Mouse (Mus musculus): ENCODE data around the gene Rab36. TPM values are rescaled to one million over a fixed set of nuclear protein-coding genes. Genes with fewer than 3 reads are reported as not detected.

Rab36 gene
- polyA plus RNA-seq, 1 experiment from 2014 or later = 3.4 TPM

DNA sequence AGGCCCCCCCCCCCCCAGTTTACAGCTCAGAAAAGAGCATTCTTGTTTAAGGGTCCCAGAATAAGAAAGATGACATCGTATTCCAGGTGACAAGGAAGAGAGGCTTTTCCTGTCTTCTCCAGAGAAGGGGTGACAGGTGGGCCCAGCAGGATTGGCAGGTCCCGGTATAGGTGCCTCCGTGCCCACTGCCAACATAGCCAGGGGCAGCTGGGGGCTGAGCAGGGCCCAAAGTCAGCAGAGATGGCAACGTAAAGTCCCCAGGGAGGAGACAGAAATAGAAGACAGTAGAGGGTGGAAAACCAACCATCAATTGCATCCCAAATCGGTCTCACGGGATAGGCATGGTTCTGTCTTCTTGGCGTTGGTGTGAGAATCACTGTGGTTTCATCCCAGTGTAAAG, 11.9 kb downstream of the Rab36 start:
- Histone ChIP-seq H3K9ac (no peak overlapping the region), H3K36me3 (no peaks in the 10 kb centered on the region), H3K27me3 (replicated peaks) (peaks cover 15% of the 10 kb centered on the region), H3K4me2 (no peak overlapping the region), H3K27ac (no peak overlapping the region), H3K4me1 (peaks cover 25% of the 10 kb centered on the region), H3K9me3 (replicated peaks) (no peaks in the 10 kb centered on the region), H3K4me3 (no peak overlapping the region)
- no peak for ATAC-seq
- 79% methylated on average over 7 of the region's 7 CpGs for WGBS (ENCODE audit: insufficient replicate concordance)

DNA sequence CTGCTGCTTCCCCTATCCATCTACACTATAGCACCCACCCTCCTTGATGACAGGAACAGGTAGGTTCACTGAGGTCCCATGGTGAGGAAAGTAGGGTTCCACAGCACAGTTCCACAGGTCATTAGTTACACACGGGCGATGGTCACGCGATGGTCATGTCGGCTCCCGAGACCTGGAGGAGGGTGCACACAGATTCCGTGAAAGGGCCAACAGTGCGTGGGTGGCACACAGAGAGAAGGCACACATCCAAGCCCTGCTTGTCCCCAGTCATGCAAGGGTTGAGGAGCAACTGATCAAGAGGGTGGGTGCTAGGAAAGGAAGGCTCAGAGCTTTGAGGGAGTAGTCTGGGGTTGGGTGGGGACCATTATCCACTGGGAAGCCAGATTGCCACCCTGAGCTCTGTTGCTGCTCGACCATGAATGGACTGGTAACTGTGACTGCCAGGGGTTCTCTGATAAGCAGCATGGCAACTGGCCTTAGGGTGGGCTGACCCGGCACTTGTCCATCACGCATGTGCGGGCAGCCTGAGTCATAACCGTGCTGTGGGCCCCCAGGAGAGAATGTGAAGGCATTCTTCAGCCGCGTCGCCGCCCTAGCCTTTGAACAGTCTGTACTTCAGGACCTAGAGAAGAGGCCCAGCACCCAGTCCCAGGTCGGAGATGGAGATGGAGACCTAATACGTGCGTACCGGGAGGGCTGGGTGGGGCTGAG, 14.7 kb downstream of the Rab36 start:
- no peak overlapping the region for H3K9ac ChIP-seq
- H3K4me3 ChIP-seq = no peak overlapping the region
- no peaks in the 10 kb centered on the region for H3K36me3 ChIP-seq
- H3K4me1 ChIP-seq = peaks cover 28% of the 10 kb centered on the region
- H3K27me3 ChIP-seq (replicated peaks) = peaks cover 15% of the 10 kb centered on the region
- no peak overlapping the region for H3K4me2 ChIP-seq
- ATAC-seq = no peak
- H3K9me3 ChIP-seq (replicated peaks) = no peaks in the 10 kb centered on the region
- WGBS (ENCODE audit: insufficient replicate concordance) = 85% methylated on average over 21 of the region's 21 CpGs
- H3K27ac ChIP-seq = no peak overlapping the region

DNA sequence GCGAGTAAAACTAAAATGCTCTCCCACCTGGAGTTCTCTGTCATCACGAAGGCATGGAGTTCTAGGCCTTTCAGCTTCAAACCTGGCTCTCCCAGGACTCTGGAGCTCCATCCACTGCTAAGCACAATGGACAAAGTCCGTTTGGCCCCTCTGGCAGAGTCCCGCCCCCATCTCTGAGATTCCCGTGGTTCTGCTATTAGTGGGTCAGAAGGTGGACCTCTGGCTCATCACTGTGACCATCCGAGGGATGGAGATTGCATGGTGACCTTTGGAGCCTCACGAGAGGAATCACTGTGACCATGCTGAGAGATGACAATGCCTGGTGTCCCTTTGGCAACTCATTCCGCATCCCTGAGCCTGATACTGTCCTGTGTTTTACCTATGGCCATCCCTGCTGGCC, 16.0 kb downstream of the Rab36 start:
- H3K4me1 ChIP-seq = peaks cover 40% of the 10 kb centered on the region
- H3K9ac ChIP-seq = no peak overlapping the region
- WGBS (ENCODE audit: insufficient replicate concordance) = 57% methylated on average over 8 of the region's 8 CpGs
- no peaks in the 10 kb centered on the region for H3K36me3 ChIP-seq
- no peak overlapping the region for H3K27ac ChIP-seq
- H3K4me2 ChIP-seq = no peak overlapping the region
- no peak for ATAC-seq
- H3K9me3 ChIP-seq (replicated peaks) = no peaks in the 10 kb centered on the region
- peaks cover 15% of the 10 kb centered on the region for H3K27me3 ChIP-seq (replicated peaks)
- H3K4me3 ChIP-seq = no peak overlapping the region

DNA sequence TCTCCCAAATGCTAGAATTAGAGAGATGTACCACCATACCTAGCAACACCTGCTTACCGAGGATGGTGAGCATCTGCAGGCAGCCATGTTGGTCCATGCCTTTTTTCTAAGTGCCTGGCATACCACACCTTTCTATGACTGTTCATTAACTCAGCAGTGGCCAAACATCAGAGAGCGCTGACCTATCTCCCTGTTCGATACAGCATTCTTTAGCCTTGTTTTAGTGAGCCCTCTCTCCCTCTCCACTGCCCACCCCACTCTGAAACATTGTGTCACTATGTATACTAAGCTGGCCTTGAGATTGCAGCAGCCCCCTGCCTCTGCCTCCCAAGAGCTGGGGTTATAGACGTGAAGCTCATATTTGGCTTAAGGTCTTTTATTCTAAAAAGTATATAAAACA, 16.8 kb downstream of the Rab36 start:
- ATAC-seq = peak; percentile 37; the same call in 1 of the 2 replicates
- Histone ChIP-seq H3K36me3 (no peaks in the 10 kb centered on the region), H3K4me3 (no peak overlapping the region), H3K4me1 (peaks cover 40% of the 10 kb centered on the region), H3K9me3 (replicated peaks) (no peaks in the 10 kb centered on the region), H3K27me3 (replicated peaks) (peaks cover 18% of the 10 kb centered on the region), H3K9ac (no peak overlapping the region), H3K27ac (no peak overlapping the region; the same call in 1 of the 2 replicates), H3K4me2 (no peak overlapping the region)
- 64% methylated on average over 4 of the region's 4 CpGs for WGBS (ENCODE audit: insufficient replicate concordance)

DNA sequence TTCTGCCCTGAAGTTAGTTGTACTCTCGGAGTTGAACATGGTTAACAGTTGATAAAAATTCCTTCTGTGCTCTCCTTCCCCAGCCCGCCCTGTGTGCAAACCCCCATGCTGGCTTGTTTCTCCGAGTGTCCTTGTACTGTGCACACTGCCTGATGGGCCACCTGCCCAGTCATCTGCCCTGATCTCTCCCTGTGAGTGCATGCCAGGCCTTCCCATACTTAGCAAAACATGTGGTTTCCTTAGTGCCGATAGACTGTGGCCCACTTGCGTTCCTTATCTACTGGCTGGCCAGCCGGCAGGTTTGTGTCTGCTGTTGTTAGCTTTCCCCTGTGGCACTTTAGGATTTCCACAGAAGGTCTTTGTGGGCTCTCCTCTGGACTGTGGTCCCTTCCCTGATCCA, 17.3 kb downstream of the Rab36 start:
- peaks cover 19% of the 10 kb centered on the region for H3K27me3 ChIP-seq (replicated peaks)
- H3K4me1 ChIP-seq = peaks cover 45% of the 10 kb centered on the region
- no peaks in the 10 kb centered on the region for H3K36me3 ChIP-seq
- H3K4me2 ChIP-seq = no peak overlapping the region
- WGBS (ENCODE audit: insufficient replicate concordance) = 18% methylated on average over 6 of the region's 6 CpGs
- H3K4me3 ChIP-seq = no peak overlapping the region
- H3K27ac ChIP-seq = no peak overlapping the region
- ATAC-seq = no peak
- H3K9ac ChIP-seq = no peak overlapping the region
- H3K9me3 ChIP-seq (replicated peaks) = no peaks in the 10 kb centered on the region

DNA sequence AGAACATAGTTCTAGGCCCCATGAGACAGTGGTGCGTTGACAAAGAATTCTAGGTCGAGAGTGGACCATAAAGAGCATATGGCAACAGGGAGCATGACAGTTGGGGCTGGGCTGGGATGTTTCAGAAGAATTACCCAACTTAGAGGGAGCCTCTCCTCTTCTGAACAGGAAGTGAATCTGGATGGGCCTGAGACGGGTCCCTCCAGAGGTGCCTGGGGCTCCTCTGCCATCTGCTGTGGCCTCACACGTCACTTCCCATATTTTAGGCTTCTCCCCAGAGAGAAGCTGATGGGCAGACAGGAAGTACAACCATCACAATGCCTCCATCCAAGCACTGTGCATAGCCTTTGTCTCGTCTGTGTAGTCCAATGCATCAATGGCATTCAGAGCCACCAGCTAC, 18.8 kb downstream of the Rab36 start:
- Histone ChIP-seq H3K4me2 (no peak overlapping the region), H3K9me3 (replicated peaks) (no peaks in the 10 kb centered on the region), H3K27me3 (replicated peaks) (peaks cover 32% of the 10 kb centered on the region), H3K4me1 (peaks cover 58% of the 10 kb centered on the region), H3K9ac (no peak overlapping the region), H3K4me3 (no peak overlapping the region), H3K27ac (no peak overlapping the region), H3K36me3 (no peaks in the 10 kb centered on the region)
- 49% methylated on average over 5 of the region's 5 CpGs for WGBS (ENCODE audit: insufficient replicate concordance)
- ATAC-seq = no peak

DNA sequence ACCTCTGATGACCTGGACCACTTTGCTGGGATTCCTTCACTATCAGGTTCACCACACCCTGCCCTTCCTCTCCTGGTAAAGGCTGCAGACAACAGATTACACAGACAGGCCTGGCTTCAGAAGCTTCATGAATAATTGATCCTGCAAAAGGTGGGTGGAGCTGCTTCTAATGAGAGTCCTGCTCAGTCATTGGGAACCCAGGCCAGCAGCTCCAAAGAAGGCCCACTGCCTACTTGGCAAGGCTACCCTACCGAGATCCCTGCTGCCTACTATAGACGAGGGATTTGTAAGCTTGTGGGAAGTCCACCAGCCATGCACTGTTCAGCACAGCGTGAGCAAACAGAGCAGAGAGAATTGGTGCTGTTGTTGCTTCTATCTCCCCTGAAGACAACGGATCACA, 19.4 kb downstream of the Rab36 start:
- peaks cover 32% of the 10 kb centered on the region for H3K27me3 ChIP-seq (replicated peaks)
- H3K4me3 ChIP-seq = no peak overlapping the region
- H3K4me1 ChIP-seq = peaks cover 64% of the 10 kb centered on the region
- no peak overlapping the region for H3K4me2 ChIP-seq
- no peaks in the 10 kb centered on the region for H3K36me3 ChIP-seq
- no peak overlapping the region for H3K9ac ChIP-seq
- WGBS (ENCODE audit: insufficient replicate concordance) = 27% methylated on average over 4 of the region's 4 CpGs
- H3K9me3 ChIP-seq (replicated peaks) = no peaks in the 10 kb centered on the region
- ATAC-seq = peak; percentile 33; the same call in 1 of the 2 replicates
- no peak overlapping the region for H3K27ac ChIP-seq

DNA sequence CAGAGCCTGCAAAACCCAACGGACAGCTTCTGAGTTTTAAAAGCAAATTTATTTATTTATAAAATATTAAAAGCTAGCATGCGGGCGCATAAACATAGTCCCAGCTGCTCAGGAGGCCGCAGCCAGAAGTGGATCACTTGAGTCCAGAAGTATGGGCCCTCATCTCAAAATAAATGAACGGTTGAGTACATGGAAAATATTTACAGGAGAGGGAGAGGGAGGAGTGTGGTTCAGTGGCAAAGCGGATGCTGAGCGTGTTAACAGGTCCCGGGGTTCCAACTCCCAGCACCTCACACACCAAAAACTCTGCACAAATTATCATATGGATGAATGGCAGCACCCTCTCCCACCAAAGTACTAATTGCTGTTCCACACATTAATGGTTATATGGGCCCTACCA, 21.5 kb downstream of the Rab36 start:
- Histone ChIP-seq H3K9ac (no peak overlapping the region), H3K27me3 (replicated peaks) (peaks cover 45% of the 10 kb centered on the region), H3K9me3 (replicated peaks) (no peaks in the 10 kb centered on the region), H3K36me3 (no peaks in the 10 kb centered on the region), H3K27ac (no peak overlapping the region), H3K4me1 (peaks cover 81% of the 10 kb centered on the region), H3K4me2 (no peak overlapping the region), H3K4me3 (no peak overlapping the region)
- no peak for ATAC-seq
- WGBS (ENCODE audit: insufficient replicate concordance) = 73% methylated on average over 8 of the region's 8 CpGs

DNA sequence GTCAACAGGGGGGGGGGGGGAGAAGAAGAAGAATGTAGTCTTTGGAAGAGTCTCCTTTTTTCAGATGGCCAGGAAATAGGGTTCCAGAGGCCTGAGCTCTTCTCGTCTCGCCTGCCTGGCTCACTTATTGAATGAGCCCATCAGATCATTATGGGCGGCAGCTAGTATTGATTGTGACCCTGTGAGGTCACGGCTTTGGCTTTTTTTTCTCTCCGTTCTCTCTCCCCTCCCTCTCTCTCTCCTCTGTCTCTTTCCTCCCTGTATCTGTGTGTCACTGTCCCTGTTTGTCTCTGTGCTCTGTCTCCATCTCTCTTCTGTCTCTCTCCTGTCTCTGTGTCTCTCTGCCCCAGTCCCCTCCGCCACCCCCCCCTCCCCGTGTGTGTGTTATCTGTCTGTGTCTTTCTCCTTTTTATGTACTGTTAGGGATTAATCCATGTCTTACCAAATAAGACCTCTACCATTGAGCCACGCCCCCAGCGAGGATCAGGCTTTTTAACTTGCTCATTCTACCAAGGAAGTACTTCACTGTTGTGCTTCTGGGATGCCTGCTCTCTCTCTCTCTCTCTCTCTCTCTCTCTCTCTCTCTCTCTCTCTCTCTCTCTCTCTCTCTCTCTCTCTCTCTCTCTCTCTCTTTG, 22.0 kb downstream of the Rab36 start:
- ATAC-seq = no peak
- WGBS (ENCODE audit: insufficient replicate concordance) = 47% methylated on average over 9 of the region's 9 CpGs
- no peaks in the 10 kb centered on the region for H3K9me3 ChIP-seq (replicated peaks)
- H3K27me3 ChIP-seq (replicated peaks) = peaks cover 50% of the 10 kb centered on the region
- H3K4me3 ChIP-seq = no peak overlapping the region
- no peak overlapping the region for H3K9ac ChIP-seq
- H3K36me3 ChIP-seq = no peaks in the 10 kb centered on the region
- peak overlapping the region; percentile 88 for H3K4me2 ChIP-seq
- peaks cover 84% of the 10 kb centered on the region for H3K4me1 ChIP-seq
- 0 out of 2 replicates have a peak overlapping the region, but pooled peaks have one; percentile 7 for H3K27ac ChIP-seq

DNA sequence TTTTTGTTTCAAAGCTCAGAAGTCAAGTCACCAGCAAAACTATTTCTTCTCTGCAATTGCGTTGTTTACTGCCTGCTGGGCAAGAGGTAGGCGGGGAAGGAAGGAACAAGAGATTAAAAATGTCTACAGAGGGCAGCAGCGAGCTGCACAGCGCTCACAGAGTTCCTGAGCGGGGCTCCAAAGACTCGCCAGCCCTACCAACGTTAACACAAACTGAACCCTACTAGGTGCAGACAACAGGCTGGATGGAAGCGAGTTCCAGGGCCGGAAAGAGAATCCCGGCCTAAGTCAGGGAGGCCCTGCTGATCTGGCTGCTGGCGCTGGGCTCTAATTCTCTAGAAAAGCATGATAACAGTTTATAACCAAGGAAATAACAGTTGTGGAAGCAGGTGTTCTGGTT, 22.5 kb downstream of the Rab36 start:
- H3K9ac ChIP-seq = no peak overlapping the region
- H3K36me3 ChIP-seq = peaks cover under 1% of the 10 kb centered on the region; the same call in 1 of the 2 replicates
- 1% methylated on average over 11 of the region's 11 CpGs for WGBS (ENCODE audit: insufficient replicate concordance)
- no peak for ATAC-seq
- H3K4me2 ChIP-seq = peak overlapping the region; percentile 88
- peaks cover 85% of the 10 kb centered on the region for H3K4me1 ChIP-seq
- no peaks in the 10 kb centered on the region for H3K9me3 ChIP-seq (replicated peaks)
- peak overlapping the region; percentile 68 for H3K27ac ChIP-seq
- H3K27me3 ChIP-seq (replicated peaks) = peaks cover 51% of the 10 kb centered on the region
- peak overlapping the region; percentile 72 for H3K4me3 ChIP-seq

DNA sequence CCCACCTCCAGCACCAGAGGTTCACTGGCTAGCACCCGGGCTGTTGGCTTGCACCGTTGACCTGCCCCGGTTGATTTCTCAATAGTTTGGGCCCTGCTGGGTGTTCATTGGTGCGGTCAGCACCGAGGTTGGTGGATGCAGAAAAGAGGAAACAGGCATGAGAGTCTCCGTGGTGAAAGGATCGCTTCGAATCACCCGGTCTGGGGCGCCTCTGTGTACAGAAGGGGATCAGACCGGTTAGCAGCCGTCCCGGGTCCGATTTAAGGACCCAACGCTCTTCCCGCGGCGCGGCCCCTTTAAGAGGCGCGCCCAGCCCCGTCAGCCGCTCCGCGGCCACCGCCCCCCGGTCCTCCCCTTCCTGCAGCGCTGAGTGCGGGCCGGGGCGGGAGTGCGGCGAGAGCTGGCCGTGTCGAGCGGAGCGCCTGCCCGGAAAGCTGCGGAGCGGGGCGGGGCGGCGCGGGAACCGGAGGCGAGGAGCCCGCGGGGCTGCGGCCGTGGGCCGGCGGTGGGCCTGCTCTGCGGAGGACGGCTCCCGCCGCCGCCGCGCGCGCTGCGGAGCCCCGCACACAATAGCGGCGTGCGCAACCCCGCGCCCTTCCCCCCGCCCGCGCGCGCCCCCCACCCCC, 23.5 kb downstream of the Rab36 start, which contains the start of gene Bcr:
TSS of gene Bcr (plus strand) at position 376 of the 626 bp plus-strand sequence.
- peak; percentile 68 for ATAC-seq
- Histone ChIP-seq H3K27ac (peak within 1 kb of the TSS; percentile 68), H3K4me1 (peaks cover 83% of the 10 kb centered on the region), H3K4me3 (peak within 1 kb of the TSS; percentile 72), H3K27me3 (replicated peaks) (peaks cover 51% of the 10 kb centered on the region), H3K9ac (peak within 1 kb of the TSS; percentile 71), H3K4me2 (peak within 1 kb of the TSS; percentile 88), H3K36me3 (peaks cover 5% of the 10 kb centered on the region; the same call in 1 of the 2 replicates), H3K9me3 (replicated peaks) (no peaks in the 10 kb centered on the region)
- WGBS (ENCODE audit: insufficient replicate concordance) = under 1% methylated on average over 60 of the region's 73 CpGs

DNA sequence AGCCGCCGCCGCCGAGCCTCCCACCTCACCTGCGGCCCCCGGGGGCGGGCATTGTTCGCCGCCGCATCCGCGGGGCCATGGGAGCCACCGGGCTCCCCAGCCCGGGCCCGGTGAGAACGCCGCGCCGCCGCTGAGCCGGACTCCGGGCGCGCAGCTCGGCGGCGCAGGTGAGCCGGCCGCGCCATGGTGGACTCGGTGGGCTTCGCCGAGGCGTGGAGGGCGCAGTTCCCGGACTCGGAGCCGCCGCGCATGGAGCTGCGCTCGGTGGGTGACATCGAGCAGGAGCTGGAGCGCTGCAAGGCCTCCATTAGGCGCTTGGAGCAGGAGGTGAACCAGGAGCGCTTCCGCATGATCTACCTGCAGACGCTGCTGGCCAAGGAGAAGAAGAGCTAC, 24.0 kb downstream of the Rab36 start:
- Histone ChIP-seq H3K4me2 (peak overlapping the region; percentile 88), H3K27me3 (replicated peaks) (peaks cover 51% of the 10 kb centered on the region), H3K36me3 (peaks cover 5% of the 10 kb centered on the region; the same call in 1 of the 2 replicates), H3K9me3 (replicated peaks) (no peaks in the 10 kb centered on the region), H3K4me1 (peaks cover 83% of the 10 kb centered on the region), H3K27ac (peak overlapping the region; percentile 68), H3K9ac (peak overlapping the region; percentile 71), H3K4me3 (peak overlapping the region; percentile 72)
- 1% methylated on average over 48 of the region's 48 CpGs for WGBS (ENCODE audit: insufficient replicate concordance)
- peak; percentile 2; the same call in 1 of the 2 replicates for ATAC-seq
